Mouse (Mus musculus) erythroblast, adult 5-6 weeks (primary cell): ENCODE measurements around the gene Map3k9. TPM values are rescaled to one million over a fixed set of nuclear protein-coding genes. Genes with fewer than 3 reads are reported as not detected.

Experiments used
- ATAC-seq: replicated peaks from 2 replicates; pipeline ENCODE4 v1.8.0; 2016; ENCODE audit warnings: moderate number of reproducible peaks, mild to moderate bottlenecking, moderate TSS enrichment, inconsistent platforms; ENCODE audit not compliant: poor library complexity, low FRiP score, severe bottlenecking
- total RNA-seq, 2 experiments: library from RNA; stranded (forward) in 1 of 2; stranded (reverse) in 1 of 2; fragments of 150-400 nt in 1 of 2; fragments of 200-764, 138-1000 nt in 1 of 2; gene quantifications; 2 replicates each; pipeline versions ENCODE4 v1.2.3 to v1.2.4; 2015 to 2017; ENCODE audit warnings: low replicate concordance in 2 of 2

Map3k9 gene
- total RNA-seq, 2 experiments from 2014 or later: 0.58 to 1.6 TPM

DNA sequence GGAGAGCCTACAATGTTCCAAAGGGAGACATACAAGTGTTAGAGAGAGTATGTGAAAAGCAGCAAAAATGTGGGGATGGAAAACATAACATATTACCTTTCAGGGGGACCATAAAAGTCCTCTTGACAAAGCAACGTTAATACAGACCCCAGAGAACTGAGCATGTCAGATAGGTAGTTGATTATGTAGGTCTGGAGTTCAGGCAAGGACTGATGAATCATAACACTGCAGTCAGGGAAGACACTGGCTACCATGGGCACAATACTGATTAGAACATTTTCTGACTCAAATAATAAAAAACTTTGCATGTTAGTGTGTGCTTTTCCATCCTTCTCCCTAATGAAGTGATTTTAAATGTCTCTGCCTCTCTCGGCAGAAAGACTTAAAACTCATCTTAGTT, 8.5 kb upstream of the Map3k9 start:
- ATAC-seq: no peak

DNA sequence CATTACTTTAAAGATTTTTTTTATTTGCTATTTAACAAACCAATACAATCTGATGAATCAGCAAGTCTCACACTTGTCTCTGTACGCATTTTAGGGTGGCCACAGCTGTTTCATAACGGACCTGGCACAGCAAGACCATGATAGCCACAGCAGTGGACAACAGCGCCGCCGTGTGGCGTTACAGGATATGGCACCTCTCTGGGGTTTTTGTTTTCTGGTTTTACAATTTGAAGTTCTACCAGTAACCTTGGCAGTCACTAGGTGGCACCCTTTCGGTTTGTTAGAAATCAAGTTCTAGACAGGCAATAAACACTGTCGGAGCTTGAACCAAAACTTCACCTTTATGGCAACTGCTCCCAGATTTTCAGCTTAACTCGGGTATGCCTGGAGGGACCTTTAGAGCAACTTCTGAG, 7.7 kb upstream of the Map3k9 start:
- ATAC-seq: no peak

DNA sequence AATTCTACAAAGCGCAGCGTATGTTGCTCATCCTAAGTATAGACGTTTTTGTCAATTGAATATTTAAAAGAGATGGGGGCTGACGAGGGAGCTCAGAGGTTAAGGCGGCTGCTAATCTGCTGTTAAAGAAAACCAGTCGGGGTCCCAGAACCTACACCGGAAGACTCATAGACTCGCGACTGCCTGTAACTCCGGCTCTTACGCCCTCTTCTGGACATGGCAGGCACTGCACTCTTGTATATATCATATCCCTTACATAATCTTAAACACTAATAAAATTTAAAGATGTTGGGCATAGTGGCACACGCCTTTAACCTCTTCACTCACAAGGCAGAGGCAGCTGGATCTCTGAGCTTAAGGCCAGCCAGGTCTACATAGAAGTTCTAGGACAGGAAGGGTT, 6.3 kb upstream of the Map3k9 start:
- ATAC-seq: no peak

DNA sequence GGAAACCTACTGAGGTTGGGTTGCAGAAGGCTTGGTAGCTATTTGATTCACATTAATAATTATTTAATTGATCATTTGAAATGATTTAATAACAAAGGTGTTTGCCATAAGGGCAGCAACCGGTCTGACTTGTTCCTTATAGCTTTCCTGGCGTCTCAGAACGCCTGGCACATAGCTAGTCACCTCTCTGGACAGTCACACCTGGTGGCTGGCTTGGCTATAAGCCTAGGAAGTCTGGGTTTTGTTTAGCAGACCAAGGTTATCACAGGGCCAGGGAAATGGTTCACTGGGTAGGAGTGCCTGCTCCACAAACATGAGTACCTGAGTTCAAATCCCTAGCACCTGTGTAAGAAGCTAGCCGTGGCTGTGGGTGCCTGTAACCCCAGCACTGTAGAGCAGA, 2.3 kb upstream of the Map3k9 start:
- no peak for ATAC-seq

DNA sequence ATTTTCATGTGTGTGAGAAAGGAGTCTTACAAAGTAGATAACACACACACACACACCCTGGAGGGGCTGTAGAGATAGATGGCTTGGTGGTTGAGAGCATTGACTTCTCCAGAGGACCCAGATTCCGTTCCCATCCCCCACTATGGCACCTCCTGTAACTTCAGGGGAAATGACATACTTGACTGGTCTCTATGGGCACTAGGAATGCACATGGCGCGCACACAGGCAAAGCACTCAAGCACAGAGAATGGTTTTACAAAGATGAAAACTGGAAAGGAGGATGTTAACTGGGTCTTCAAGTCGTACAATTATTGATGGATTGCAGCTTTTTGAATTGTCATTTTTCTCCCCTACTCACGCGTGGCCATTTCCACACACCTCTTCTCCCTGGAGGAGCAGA, 1.6 kb upstream of the Map3k9 start:
- no peak for ATAC-seq

DNA sequence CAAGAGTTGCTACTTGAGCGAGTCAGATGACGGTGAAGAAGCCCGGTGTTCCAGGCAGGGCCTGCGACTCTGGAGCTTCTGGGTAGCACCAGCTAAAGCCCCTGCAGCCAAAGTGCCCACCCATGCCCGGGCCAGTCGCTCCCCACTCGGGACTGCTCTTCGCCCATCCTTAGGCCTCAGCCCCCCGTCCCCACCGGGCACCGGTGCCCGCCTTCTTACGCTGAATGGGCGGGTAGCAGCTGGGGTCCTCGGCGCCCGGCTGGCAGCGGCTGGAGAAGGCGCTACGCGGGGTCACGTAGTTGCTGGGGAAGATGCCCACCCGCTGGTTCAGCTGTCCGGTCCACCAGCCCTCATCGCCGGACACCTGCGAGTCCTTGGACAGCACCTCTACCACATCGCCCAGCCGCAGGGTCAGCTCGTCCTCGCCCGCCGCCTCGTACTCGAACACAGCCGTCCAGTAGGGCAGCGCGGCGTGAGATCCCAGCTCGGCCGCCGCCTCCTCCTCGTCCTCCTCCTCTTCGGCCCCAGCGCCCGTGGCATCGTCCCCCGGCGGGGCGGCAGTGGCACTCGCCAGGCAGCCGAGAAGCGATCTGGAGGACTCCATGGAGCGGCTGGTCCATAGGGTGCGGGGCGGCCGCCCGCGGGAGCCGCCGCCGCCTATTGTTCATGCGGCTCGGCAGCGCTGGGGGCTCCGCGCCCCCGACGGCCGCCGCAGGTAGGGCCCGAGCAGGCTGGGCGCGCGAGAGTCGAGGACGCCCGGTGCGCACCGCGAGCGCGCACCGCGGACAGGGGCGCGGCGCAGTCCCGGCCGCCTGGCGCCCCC, 493 bp downstream of the Map3k9 start:
- ATAC-seq: no peak

DNA sequence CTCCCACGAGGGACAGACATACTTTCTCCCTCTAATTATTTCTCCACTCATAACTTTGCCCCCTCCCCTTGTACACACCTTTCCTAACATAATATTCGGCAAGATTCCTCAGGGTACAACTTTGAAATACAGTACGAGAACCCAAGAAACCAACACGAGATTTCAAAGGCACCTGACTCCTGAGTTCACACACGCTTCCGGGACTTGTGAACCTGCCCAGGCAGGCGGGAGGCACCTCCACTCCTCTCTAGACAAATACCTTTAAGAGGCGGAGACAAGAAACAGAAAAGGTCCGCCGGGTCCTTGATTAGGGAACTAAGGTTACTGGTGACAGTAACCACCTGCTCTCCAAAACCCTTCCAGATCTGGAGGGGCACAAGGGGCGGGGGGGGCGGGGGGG, 1.1 kb downstream of the Map3k9 start:
- ATAC-seq: no peak

DNA sequence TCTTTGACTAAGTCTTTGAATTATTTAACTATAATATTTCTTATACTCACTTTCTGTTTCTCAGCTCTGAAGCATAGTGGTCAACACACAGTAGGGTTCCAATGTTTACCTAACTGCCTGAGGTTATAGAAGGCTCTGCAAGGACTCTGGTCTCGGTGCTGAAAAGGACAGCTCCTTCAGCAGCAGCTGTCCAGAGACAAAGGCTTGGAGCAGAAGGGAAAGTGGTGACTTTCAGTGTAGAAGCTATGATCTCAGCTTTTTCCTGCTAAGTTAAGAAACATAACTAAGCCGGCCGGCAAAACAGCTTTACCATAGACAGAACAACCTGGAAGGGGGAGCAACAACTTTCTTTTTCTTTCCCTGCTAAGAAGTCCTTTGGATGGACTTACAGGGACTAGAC, 4.8 kb downstream of the Map3k9 start:
- ATAC-seq: no peak

DNA sequence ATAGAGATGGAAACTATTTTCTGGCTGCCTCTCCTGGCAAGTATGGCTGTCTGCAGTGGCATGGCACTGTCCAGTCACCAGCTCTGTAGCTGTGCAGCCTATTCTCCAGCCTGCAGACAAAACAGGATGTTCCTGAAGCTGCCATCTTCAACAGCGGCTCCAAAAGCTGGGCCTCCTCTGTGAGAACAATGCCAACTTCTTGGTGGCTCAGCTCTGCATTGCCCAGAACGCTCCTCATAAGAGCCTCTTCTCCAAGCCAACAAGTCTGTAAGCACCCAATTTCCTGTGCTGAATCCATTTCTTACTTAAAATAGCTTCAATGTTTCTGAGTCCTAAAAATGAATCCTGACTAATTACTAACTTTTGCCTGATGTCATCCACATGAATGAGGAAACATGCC, 5.3 kb downstream of the Map3k9 start:
- no peak for ATAC-seq

DNA sequence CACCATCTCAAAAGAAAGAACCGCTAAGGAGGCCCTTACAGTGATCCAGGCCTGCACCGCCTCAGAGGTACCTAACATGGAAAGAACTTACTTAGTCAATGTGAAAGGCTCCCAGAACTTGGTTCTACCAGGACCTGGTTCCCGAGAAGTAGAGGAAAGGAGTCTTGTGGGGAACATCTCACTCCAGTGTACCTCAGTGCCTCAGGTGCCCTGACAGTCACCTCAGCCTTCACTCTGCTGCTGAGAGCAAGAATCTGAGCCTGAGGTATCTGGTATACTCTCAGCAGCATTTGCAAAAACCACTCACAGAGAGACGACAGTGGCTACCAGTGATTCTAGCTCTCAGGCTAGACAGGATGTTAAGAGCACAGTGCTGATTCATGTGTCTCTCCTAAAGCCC, 6.8 kb downstream of the Map3k9 start:
- ATAC-seq: no peak

DNA sequence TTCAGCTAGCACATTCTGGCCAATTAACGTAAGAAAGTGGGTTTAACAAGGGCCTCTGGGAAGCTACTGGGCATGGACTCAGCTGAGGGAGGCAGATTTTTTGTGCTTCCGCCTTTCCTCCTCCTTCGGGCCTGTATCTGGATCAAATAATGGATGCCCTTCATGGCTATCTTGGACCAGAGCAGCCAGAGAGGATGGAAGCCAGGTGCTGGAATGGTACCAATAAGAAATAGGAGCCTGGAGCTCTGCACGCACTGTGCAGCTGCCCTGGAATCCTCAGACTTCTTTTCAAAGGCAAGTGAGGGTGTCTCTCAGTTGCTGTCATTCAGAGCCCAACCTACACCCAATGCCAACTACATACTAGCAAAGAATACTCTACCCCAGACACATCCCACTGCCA, 11.5 kb downstream of the Map3k9 start:
- no peak for ATAC-seq

DNA sequence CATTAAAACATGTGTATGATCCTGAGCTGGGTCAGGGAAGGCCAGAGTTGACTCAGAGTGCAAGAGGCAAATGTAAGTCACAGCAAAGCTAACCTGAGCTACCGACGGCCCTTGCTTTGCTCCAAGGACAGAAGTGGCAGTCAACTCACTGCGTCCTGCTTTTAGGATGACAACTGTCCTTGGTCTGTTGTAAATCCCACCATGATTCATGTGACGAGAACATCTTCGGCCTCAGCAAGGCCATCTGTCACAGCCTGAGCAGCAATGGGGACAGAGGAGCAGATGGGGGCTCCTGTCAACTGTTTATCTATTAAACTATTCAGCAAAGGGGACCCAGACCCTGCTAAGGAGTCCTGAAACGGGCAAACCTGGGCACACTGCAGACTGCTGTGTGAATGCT, 15.6 kb downstream of the Map3k9 start:
- ATAC-seq: no peak

DNA sequence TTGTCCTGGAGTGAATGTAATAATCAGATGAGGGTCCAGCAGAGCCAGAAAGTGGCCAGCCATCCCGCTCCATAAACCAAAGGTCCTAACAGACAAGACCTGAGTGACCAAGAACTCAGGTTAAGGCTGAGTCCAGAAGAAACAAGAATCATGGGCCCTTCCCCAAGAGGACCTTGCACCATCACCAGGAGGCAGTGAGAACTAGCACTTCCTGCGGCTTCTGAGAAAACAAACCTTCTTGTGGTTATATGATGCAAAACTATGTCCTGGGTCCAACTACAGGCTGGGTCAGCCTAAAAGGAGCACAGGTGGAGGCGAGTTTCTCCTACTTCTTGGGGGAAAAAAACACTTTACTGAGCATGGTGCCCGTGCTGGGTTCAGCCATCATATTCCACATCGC, 16.6 kb downstream of the Map3k9 start:
- ATAC-seq: no peak

DNA sequence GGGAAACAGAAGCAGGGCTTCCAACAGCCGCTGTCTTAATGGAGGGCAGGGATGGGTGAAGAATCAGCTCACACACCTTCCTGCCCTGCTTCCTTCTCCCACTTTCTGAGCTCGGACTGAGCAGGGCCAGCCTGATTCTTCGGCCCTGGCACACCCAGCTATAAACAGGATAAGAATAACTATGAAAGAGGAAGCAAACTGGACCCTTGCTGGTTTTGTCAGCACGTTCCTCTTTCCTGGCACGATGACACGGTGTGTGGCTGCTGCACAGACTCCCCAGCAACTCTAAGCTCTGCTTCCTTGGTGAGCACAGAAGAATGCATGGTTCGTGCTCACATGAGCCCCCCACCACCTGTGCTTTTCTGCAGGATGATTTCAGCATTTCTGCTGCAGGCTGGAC, 26.3 kb downstream of the Map3k9 start:
- ATAC-seq: no peak

DNA sequence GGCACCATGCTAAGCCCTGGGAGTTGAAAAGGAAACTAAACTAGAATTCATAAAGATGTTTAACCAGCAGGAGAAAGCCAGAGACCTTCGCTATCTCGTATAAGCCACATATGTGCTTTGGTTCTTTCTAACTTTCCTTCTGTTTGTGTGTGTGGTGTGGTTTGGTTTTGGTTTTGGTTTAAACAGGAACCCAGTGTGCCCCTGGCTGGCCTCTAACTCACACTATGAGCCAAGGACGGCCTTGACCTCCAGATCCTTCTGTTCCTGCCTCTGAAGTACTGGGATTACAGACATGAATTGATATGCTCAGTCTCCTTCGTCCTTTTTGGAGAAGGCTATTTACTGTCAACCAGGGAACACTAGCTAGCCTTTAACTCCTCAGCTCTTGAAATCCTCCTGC, 29.9 kb downstream of the Map3k9 start:
- no peak for ATAC-seq

DNA sequence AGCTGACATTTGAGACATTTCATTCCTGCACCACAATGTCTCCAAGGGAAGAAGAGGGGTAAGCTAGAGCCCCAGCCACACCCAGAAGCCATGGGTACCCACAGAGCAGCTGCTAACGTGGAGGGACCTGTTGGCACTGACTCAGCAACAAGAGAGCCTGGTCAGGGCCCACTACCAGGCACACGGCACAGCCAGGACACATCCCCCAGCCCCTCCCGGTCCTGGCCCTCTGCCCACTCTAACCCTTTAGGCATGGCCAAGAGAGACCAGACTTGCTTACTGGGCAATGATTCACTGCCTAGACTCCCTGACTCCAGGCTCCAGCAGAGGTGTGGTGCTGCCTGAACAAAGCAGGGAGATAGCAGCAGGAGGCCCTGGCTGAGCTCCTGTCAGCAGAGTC, 32.1 kb downstream of the Map3k9 start:
- ATAC-seq: no peak

DNA sequence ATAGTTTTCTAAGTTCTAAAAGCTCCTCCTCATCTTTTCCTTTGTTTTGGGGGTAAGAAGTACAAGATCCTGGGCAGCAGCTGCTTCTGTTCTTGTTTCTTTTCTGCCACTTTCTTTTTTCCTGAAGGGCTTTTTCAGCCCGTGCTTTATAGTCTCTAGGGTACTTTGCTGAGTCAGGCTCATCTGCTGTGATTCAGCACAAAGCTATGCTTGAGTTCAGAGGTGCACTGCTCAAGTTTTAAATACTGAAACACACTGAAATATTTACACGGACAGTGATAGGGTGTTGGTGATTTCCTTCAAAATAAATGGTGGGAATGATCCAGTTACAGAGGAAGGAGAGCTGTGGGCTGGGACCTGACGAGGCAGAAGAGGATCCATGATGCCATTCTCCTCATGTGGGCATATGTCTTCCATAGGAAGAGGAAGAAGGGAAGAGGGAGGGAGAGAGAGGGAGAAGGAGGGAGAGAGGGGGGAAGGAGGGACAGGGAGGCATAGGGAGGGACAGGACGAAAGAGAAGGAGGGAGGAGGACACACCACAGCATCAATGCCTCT, 32.9 kb downstream of the Map3k9 start:
- ATAC-seq: no peak

DNA sequence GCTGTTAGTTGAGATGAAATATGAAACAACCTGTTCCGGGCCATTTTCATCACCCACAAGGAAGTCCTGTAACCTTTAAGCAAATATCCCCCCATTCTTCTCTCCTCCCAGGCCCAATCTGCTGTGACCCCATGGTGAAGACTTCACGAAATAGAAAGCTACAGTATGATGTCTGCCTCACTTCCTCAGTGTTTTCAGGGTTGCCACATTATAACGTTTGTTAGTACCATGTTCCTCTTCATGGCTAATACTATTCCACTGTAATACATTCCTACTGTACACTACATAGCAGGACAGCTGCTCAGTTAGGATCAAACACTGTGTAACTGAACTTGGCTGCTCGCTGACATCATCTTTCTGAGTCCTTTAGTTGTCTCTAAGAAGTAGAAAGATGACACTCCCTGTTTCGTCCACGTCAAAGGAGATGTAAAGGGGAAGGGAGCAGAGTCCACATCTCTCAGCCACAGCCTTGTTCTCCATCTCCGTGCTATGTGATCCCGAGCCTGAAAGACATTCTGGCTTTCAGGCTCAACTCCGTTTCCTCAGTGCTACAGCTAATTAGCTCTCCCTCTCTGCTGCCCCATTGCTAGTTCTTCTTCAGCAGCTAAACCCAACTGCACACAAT, 34.5 kb downstream of the Map3k9 start:
- no peak for ATAC-seq

DNA sequence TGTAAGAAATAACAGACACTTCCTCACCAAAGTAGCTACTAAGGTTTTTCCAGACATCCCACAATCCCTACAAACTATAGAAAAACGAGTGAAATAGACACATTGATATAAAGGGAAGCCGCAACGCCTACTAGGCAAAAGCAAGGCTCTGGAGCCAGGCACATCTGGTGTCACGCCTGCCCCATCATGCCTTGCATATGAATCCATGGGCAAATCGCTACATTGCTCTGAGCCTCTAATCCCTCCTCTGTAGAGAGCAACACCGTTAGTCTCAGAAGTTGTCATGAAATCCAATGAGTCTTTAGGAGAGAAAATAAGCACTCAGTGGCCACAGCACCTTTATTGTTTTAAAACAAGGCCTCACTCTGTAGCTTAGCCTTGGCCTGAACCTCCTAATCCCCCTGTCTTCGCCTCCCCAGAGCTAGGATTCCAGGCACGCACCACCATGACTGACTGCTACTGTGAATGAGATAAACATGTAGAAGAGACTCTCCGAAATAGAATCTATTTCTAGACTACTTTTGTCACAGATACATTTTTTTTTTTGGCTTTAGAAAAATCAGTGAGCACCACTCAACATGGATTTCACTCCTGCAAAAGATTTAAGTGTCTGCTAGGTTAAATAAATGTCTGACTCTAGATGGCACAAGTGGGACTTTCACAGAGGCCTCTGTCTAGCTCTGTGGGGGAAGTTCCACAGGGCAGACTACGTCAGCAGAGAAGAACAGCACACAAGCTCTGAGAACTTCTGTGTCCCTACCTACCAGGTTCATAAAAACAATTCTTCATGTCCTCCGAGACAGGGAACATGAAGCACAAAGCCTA, 45.5 kb downstream of the Map3k9 start:
- no peak for ATAC-seq

DNA sequence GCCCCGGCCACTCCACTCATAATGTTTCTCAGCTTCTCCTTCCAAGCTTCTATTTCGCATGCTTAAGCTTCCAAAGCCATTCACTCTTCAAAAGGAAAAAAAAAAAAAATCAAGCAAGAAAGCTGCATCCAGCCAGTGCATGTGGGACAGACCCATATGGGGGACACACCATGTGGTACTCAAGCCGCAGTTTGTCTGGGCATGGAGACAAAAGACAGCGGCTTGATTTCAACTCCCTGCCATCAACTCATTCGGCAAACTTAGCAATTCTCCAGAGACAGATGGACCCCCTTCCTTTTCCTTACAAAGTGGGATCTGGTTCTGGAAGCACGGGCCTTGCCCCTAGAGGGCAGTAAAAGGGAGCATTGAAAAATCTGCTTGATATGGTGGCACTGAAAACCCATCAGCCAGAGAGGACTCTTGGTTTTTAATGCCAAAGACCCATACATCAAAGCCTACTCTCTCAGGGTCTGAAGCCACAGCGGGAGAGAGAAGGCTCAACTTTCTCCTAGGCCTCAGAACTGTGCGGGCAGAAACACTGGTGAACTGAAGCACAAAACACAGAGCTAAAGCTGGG, 54.6 kb downstream of the Map3k9 start:
- ATAC-seq: no peak
